Mouse (Mus musculus) MEL (cell line): Measurements from ENCODE around the gene Rnf169. TPM values are rescaled to one million over a fixed set of nuclear protein-coding genes. Genes with fewer than 3 reads are reported as not detected.
A peak's percentile ranks its signal among the peaks of the same experiment; 100 is the strongest.

Source experiments
- DNase-seq: peaks from one replicate; pipeline ENCODE4 v3.0.0; 2011; ENCODE audit warnings: low read depth, low spot score
- H3K27ac ChIP-seq: 2 replicates; pipeline ENCODE4 v1.5.1; 2012; ENCODE audit warnings: low read depth, mild to moderate bottlenecking, control low read depth, low read length, moderate library complexity; ENCODE audit not compliant: control insufficient read depth
- H3K27me3 ChIP-seq, 2 experiments: fragments of 150-350 bp in 1 of 2; sonication (generic) in 1 of 2; 2 replicates each; pipeline ENCODE4 v1.6.1; 2012; ENCODE audit warnings: low read length in 2 of 2, mild to moderate bottlenecking in 2 of 2, improper control_type of control experiment in 1 of 2, moderate library complexity in 1 of 2; ENCODE audit not compliant: insufficient read depth in 2 of 2, control insufficient read depth in 1 of 2
- H3K36me3 ChIP-seq, 2 experiments: 2 replicates each; pipeline ENCODE4 v1.6.1; 2012 to 2014; ENCODE audit warnings: low read length in 2 of 2, improper control_type of control experiment in 1 of 2, inconsistent platforms in 1 of 2, mild to moderate bottlenecking in 1 of 2; ENCODE audit not compliant: insufficient read depth in 2 of 2, control insufficient read depth in 1 of 2
- H3K4me1 ChIP-seq, 2 experiments: fragments of 150-350 bp in 1 of 2; sonication (generic) in 1 of 2; 2 replicates each; pipeline ENCODE4 v1.6.1; 2012; ENCODE audit warnings: low read length in 2 of 2, improper control_type of control experiment in 1 of 2, mild to moderate bottlenecking in 1 of 2; ENCODE audit not compliant: insufficient read depth in 2 of 2, control insufficient read depth in 1 of 2
- H3K4me3 ChIP-seq, 2 experiments: fragments of 150-350 bp in 1 of 2; sonication (generic) in 1 of 2; 2 replicates each; pipeline ENCODE4 v1.5.1; 2012; ENCODE audit warnings: low read depth in 2 of 2, low read length in 2 of 2, mild to moderate bottlenecking in 2 of 2, moderate library complexity in 2 of 2, control low read depth in 1 of 2, improper control_type of control experiment in 1 of 2; ENCODE audit not compliant: control insufficient read depth in 1 of 2, insufficient read depth in 1 of 2
- H3K79me2 ChIP-seq: 2 replicates; pipeline ENCODE4 v1.6.1; 2012; ENCODE audit warnings: mild to moderate bottlenecking, low read length, moderate library complexity; ENCODE audit not compliant: control insufficient read depth, poor library complexity, insufficient read depth
- H3K9ac ChIP-seq: 2 replicates; pipeline ENCODE4 v1.6.1; 2012; ENCODE audit warnings: low read depth, mild to moderate bottlenecking, control low read depth, low read length, moderate library complexity; ENCODE audit not compliant: control insufficient read depth, poor library complexity, severe bottlenecking
- H3K9me3 ChIP-seq: fragments of 150-350 bp; sonication (generic); replicated peaks from 2 replicates; pipeline ENCODE4 v1.6.1; 2012; ENCODE audit warnings: mild to moderate bottlenecking, low read length, improper control_type of control experiment, moderate library complexity; ENCODE audit not compliant: insufficient read depth
- CHD1 ChIP-seq: IDR thresholded peaks from 2 replicates; pipeline ENCODE4 v1.6.1; 2012; ENCODE audit warnings: low read depth, mild to moderate bottlenecking, inconsistent platforms, low read length, improper control_type of control experiment
- CHD2 ChIP-seq: IDR thresholded peaks from 2 replicates; pipeline ENCODE4 v1.6.1; 2011; ENCODE audit warnings: low read length, improper control_type of control experiment
- CTCF ChIP-seq, 3 experiments: IDR thresholded peaks in 2 of 3; conservative IDR thresholded peaks in 1 of 3; 2 replicates each; pipeline ENCODE4 v1.5.1; 2011 to 2012; ENCODE audit warnings: low read length in 3 of 3, low read depth in 2 of 3, mild to moderate bottlenecking in 2 of 3, improper control_type of control experiment in 1 of 3, inconsistent platforms in 1 of 3, mixed read lengths in 1 of 3, moderate library complexity in 1 of 3; ENCODE audit not compliant: control insufficient read depth in 1 of 3, insufficient read depth in 1 of 3, poor library complexity in 1 of 3, severe bottlenecking in 1 of 3
- E2F4 ChIP-seq: IDR thresholded peaks from 2 replicates; pipeline ENCODE4 v1.6.1; 2011; ENCODE audit warnings: low read depth, low read length, improper control_type of control experiment, borderline replicate concordance
- ELF1 ChIP-seq: IDR thresholded peaks from 2 replicates; pipeline ENCODE4 v1.6.1; 2014; ENCODE audit warnings: low read depth, mild to moderate bottlenecking, inconsistent platforms, low read length, improper control_type of control experiment, moderate library complexity
- EP300 ChIP-seq, 2 experiments: IDR thresholded peaks; 2 replicates each; pipeline ENCODE4 v1.6.1; 2011; ENCODE audit warnings: improper control_type of control experiment in 2 of 2, low read length in 2 of 2, low read depth in 1 of 2, mild to moderate bottlenecking in 1 of 2
- ETS1 ChIP-seq: IDR thresholded peaks from 2 replicates; pipeline ENCODE4 v1.6.1; 2012; ENCODE audit warnings: low read depth, mild to moderate bottlenecking, inconsistent platforms, low read length, improper control_type of control experiment, moderate library complexity
- HCFC1 ChIP-seq: IDR thresholded peaks from 2 replicates; pipeline ENCODE4 v1.6.1; 2012; ENCODE audit warnings: low read depth, mild to moderate bottlenecking, inconsistent platforms, low read length, improper control_type of control experiment, moderate library complexity
- JUND ChIP-seq: IDR thresholded peaks from 2 replicates; pipeline ENCODE4 v1.6.1; 2011; ENCODE audit warnings: low read depth, mild to moderate bottlenecking, improper control_type of control experiment, low read length
- MAX ChIP-seq: IDR thresholded peaks from 2 replicates; pipeline ENCODE4 v1.6.1; 2011; ENCODE audit warnings: low read length, improper control_type of control experiment
- MAZ ChIP-seq: IDR thresholded peaks from 2 replicates; pipeline ENCODE4 v1.6.1; 2012; ENCODE audit warnings: low read depth, mild to moderate bottlenecking, inconsistent platforms, low read length, improper control_type of control experiment
- MEF2A ChIP-seq: IDR thresholded peaks from 2 replicates; pipeline ENCODE4 v1.6.1; 2014; ENCODE audit warnings: low read depth, mild to moderate bottlenecking, inconsistent platforms, low read length, improper control_type of control experiment; ENCODE audit not compliant: poor library complexity, insufficient replicate concordance, severe bottlenecking; ENCODE audit errors: extremely low read depth
- MXI1 ChIP-seq: IDR thresholded peaks from 2 replicates; pipeline ENCODE4 v1.6.1; 2011; ENCODE audit warnings: mild to moderate bottlenecking, low read depth, low read length, improper control_type of control experiment
- MYC ChIP-seq: IDR thresholded peaks from 2 replicates; pipeline ENCODE4 v1.6.1; 2011; ENCODE audit warnings: low read depth, mild to moderate bottlenecking, low read length, improper control_type of control experiment, moderate library complexity
- NELFE ChIP-seq: IDR thresholded peaks from 2 replicates; pipeline ENCODE4 v1.6.1; 2011; ENCODE audit warnings: low read depth, low read length, improper control_type of control experiment
- NRF1 ChIP-seq: IDR thresholded peaks from 2 replicates; pipeline ENCODE4 v1.6.1; 2014; ENCODE audit warnings: low read depth, mild to moderate bottlenecking, inconsistent platforms, low read length, improper control_type of control experiment, moderate library complexity; ENCODE audit not compliant: poor library complexity, insufficient read depth, severe bottlenecking
- POLR2A ChIP-seq, 2 experiments: IDR thresholded peaks; 2 replicates each; pipeline ENCODE4 v1.6.1; 2011 to 2012; ENCODE audit warnings: low read length in 2 of 2, mild to moderate bottlenecking in 2 of 2, control low read depth in 1 of 2, improper control_type of control experiment in 1 of 2, low read depth in 1 of 2, moderate library complexity in 1 of 2; ENCODE audit not compliant: control insufficient read depth in 1 of 2, insufficient read depth in 1 of 2, poor library complexity in 1 of 2
- POLR2AphosphoS5 ChIP-seq: IDR thresholded peaks from 2 replicates; pipeline ENCODE4 v1.6.1; 2012; ENCODE audit warnings: low read depth, borderline replicate concordance, mild to moderate bottlenecking, inconsistent platforms, low read length, moderate library complexity, mixed read lengths
- RCOR1 ChIP-seq: IDR thresholded peaks from 2 replicates; pipeline ENCODE4 v1.6.1; 2012; ENCODE audit warnings: low read depth, mild to moderate bottlenecking, inconsistent platforms, low read length, improper control_type of control experiment
- SIN3A ChIP-seq: IDR thresholded peaks from 2 replicates; pipeline ENCODE4 v1.6.1; 2012; ENCODE audit warnings: low read length, improper control_type of control experiment, inconsistent platforms
- SMC3 ChIP-seq: IDR thresholded peaks from 2 replicates; pipeline ENCODE4 v1.6.1; 2011; ENCODE audit warnings: low read depth, low read length, improper control_type of control experiment
- TAL1 ChIP-seq: IDR thresholded peaks from 2 replicates; pipeline ENCODE4 v1.6.1; 2012; ENCODE audit warnings: mild to moderate bottlenecking, inconsistent platforms, low read length, moderate library complexity, mixed read lengths
- TBP ChIP-seq: IDR thresholded peaks from 2 replicates; pipeline ENCODE4 v1.8.0; 2011; ENCODE audit warnings: low read depth, low read length, improper control_type of control experiment
- TCF12 ChIP-seq: IDR thresholded peaks from 2 replicates; pipeline ENCODE4 v1.6.1; 2014; ENCODE audit warnings: low read depth, mild to moderate bottlenecking, inconsistent platforms, low read length, improper control_type of control experiment, moderate library complexity
- UBTF ChIP-seq: IDR thresholded peaks from 2 replicates; pipeline ENCODE4 v1.6.1; 2012; ENCODE audit warnings: low read depth, mild to moderate bottlenecking, inconsistent platforms, low read length, improper control_type of control experiment, moderate library complexity, borderline replicate concordance; ENCODE audit not compliant: insufficient read depth
- ZC3H11A ChIP-seq: IDR thresholded peaks from 2 replicates; pipeline ENCODE4 v1.6.1; 2012; ENCODE audit warnings: low read depth, mild to moderate bottlenecking, inconsistent platforms, low read length, improper control_type of control experiment
- ZKSCAN1 ChIP-seq: IDR thresholded peaks from 2 replicates; pipeline ENCODE4 v1.6.1; 2012; ENCODE audit warnings: low read depth, mild to moderate bottlenecking, inconsistent platforms, low read length, improper control_type of control experiment, moderate library complexity
- polyA plus RNA-seq, 2 experiments: library from polyadenylated mRNA; stranded (reverse) in 1 of 2; unstranded in 1 of 2; fragments of >175 nt in 1 of 2; fragments of >200 nt in 1 of 2; gene quantifications; 2 replicates each; pipeline versions ENCODE4 v1.2.1 to v1.2.4; 2012; ENCODE audit warnings: low replicate concordance in 2 of 2, low read depth in 1 of 2; ENCODE audit not compliant: insufficient read length in 2 of 2, insufficient read depth in 1 of 2, missing spikeins in 1 of 2
- total RNA-seq: library from RNA; depleted of rRNA; stranded (reverse); fragments of 300-350 nt; gene quantifications from 2 replicates; pipeline ENCODE4 v1.2.3, GENCODE M21; 2012

Gene Rnf169
- total and polyA plus RNA-seq, 3 experiments: 6.2 to 7.2 TPM; not detected in 1

GRCm38 (mm10) chr7:99990990-99991707 lies 10.9 kb upstream of the Rnf169 start:
- no peak for DNase-seq
- H3K9me3 ChIP-seq: no peaks in the 10 kb centered on the region

GRCm38 (mm10) chr7:99989844-99990760 lies 9.9 kb upstream of the Rnf169 start:
- peak overlapping the region; percentile 66 to 74 for H3K4me3 ChIP-seq
- peaks cover 0 to 10% of the 10 kb centered on the region in 2 experiments; a peak in 2 of 4 replicates for H3K36me3 ChIP-seq
- peak overlapping the region; percentile 70 for H3K9ac ChIP-seq
- peak; percentile 97 for DNase-seq
- H3K4me1 ChIP-seq: peaks cover 5 to 27% of the 10 kb centered on the region in 2 experiments
- no peaks in the 10 kb centered on the region for H3K9me3 ChIP-seq
- peak overlapping the region; percentile 90 for H3K27ac ChIP-seq
- no peaks in the 10 kb centered on the region; the same call in 1 of the 2 replicates for H3K79me2 ChIP-seq
- no peaks in the 10 kb centered on the region for H3K27me3 ChIP-seq
- TF ChIP-seq EP300 (IDR thresholded peaks at IDR 0.05; ENCODE audit: low read depth in 1 of 2, low read length in 2 of 2): peak in 1 of 2 experiments; percentile 7; a peak in 1 of 4 replicates
- no peak for TF ChIP-seq RCOR1
- no peak for TF ChIP-seq CHD2
- peak; percentile 62; the same call in 1 of the 2 replicates for TF ChIP-seq MAX
- peak; percentile 88 for TF ChIP-seq NRF1
- TF ChIP-seq TBP: peak; percentile 89
- TF ChIP-seq SIN3A: peak; percentile 84
- TF ChIP-seq MEF2A: no peak
- no peak for TF ChIP-seq E2F4
- peak in 1 of 2 experiments; percentile 69; a peak in 2 of 4 replicates for TF ChIP-seq POLR2A (IDR thresholded peaks at IDR 0.05; ENCODE audit: control insufficient read depth in 1 of 2, insufficient read depth in 1 of 2, low read depth in 1 of 2, low read length in 2 of 2, poor library complexity in 1 of 2)
- TF ChIP-seq CHD1: no peak
- TF ChIP-seq TCF12: 0 out of 2 replicates have a peak, but pooled peaks have one; percentile 29
- no peak for TF ChIP-seq UBTF
- peak; percentile 58; the same call in 1 of the 2 replicates for TF ChIP-seq MXI1
- TF ChIP-seq MAZ: peak; percentile 65
- TF ChIP-seq MYC: peak; percentile 81
- 0 out of 2 replicates have a peak, but pooled peaks have one; percentile 37 for TF ChIP-seq HCFC1
- TF ChIP-seq JUND: 0 out of 2 replicates have a peak, but pooled peaks have one; percentile 42
- TF ChIP-seq CTCF (IDR thresholded peaks at IDR 0.05 in 2 of 3, conservative IDR thresholded peaks at IDR 0.05 in 1 of 3; ENCODE audit: control insufficient read depth in 1 of 3, insufficient read depth in 1 of 3, low read depth in 2 of 3, low read length in 3 of 3, poor library complexity in 1 of 3, severe bottlenecking in 1 of 3): peak; percentile 50 to 75 (median 55)
- TF ChIP-seq POLR2AphosphoS5: no peak
- peak; percentile 44; the same call in 1 of the 2 replicates for TF ChIP-seq SMC3
- peak; percentile 12; the same call in 1 of the 2 replicates for TF ChIP-seq ETS1
- TF ChIP-seq NELFE: peak; percentile 54
- TF ChIP-seq ELF1: peak; percentile 90
- TF ChIP-seq, all 39 proteins: peak for 17

More at GRCm38 (mm10) chr7:99990990-99991707, 10.9 kb upstream of the Rnf169 start:
- Histone ChIP-seq H3K4me3 (peak overlapping the region; percentile 66 to 69), H3K36me3 (peaks cover 0 to 15% of the 10 kb centered on the region in 2 experiments; a peak in 2 of 4 replicates), H3K27me3 (no peaks in the 10 kb centered on the region), H3K9ac (peak overlapping the region; percentile 49), H3K4me1 (peaks cover 5 to 29% of the 10 kb centered on the region in 2 experiments), H3K79me2 (no peaks in the 10 kb centered on the region; the same call in 1 of the 2 replicates), H3K27ac (peak overlapping the region; percentile 90)
- no peak for TF ChIP-seq ZKSCAN1
- no peak for TF ChIP-seq JUND
- no peak for TF ChIP-seq TAL1
- TF ChIP-seq ZC3H11A: no peak
